Mouse (Mus musculus) kidney, adult 2 months (tissue): ENCODE data around the gene L3hypdh. TPM values are rescaled to one million over a fixed set of nuclear protein-coding genes. Genes with fewer than 3 reads are reported as not detected.

Source experiments
- DNase-seq: peaks from one replicate; pipeline ENCODE4 v3.0.0; 2021
- H3K27ac ChIP-seq: fragments of 200-500 bp; 2 replicates; pipeline ENCODE4 v1.5.1; 2012; ENCODE audit warnings: low read depth, low read length, control low read depth, inconsistent platforms; ENCODE audit not compliant: insufficient read depth
- H3K27me3 ChIP-seq: fragments of 200-500 bp; replicated peaks from 2 replicates; pipeline ENCODE4 v1.6.1; 2012; ENCODE audit warnings: mild to moderate bottlenecking, moderate library complexity, low read length, inconsistent platforms; ENCODE audit not compliant: control insufficient read depth, insufficient read depth
- H3K36me3 ChIP-seq: fragments of 200-500 bp; 2 replicates; pipeline ENCODE4 v1.6.1; 2012; ENCODE audit warnings: mild to moderate bottlenecking, moderate library complexity, low read length, inconsistent platforms; ENCODE audit not compliant: control insufficient read depth, insufficient read depth
- H3K4me1 ChIP-seq: fragments of 200-500 bp; 2 replicates; pipeline ENCODE4 v1.6.1; 2011; ENCODE audit warnings: low read length; ENCODE audit not compliant: control insufficient read depth, insufficient read depth
- H3K4me3 ChIP-seq: fragments of 200-500 bp; 2 replicates; pipeline ENCODE4 v1.5.1; 2011; ENCODE audit warnings: mild to moderate bottlenecking, low read depth, low read length, control low read depth; ENCODE audit not compliant: insufficient read depth
- CTCF ChIP-seq: fragments of 200-500 bp; conservative IDR thresholded peaks from 2 replicates; pipeline ENCODE4 v1.5.1; 2011; ENCODE audit warnings: low read depth, mild to moderate bottlenecking, control low read depth, low read length, moderate library complexity, mixed read lengths; ENCODE audit not compliant: insufficient read depth, insufficient read length
- POLR2A ChIP-seq: fragments of 200-500 bp; IDR thresholded peaks from one replicate; pipeline ENCODE4 v1.6.1; 2011; ENCODE audit warnings: low read depth, low read length, control low read depth
- WGBS: fragments of 180-500 bp; shearing (Covaris S2); methylation state at CpG from one replicate; pipeline ENCODE4 v1.1.7; 2018; 5-methylcytosine and 5-hydroxymethylcytosine counted together
- polyA plus RNA-seq: library from polyadenylated mRNA; depleted of rRNA; stranded (reverse); fragments of >200 nt; gene quantifications from 2 replicates; pipeline ENCODE4 v1.2.3, GENCODE M21; 2012; rRNA removed

L3hypdh gene
- polyA plus RNA-seq, 1 experiment, result 35.4 TPM

DNA sequence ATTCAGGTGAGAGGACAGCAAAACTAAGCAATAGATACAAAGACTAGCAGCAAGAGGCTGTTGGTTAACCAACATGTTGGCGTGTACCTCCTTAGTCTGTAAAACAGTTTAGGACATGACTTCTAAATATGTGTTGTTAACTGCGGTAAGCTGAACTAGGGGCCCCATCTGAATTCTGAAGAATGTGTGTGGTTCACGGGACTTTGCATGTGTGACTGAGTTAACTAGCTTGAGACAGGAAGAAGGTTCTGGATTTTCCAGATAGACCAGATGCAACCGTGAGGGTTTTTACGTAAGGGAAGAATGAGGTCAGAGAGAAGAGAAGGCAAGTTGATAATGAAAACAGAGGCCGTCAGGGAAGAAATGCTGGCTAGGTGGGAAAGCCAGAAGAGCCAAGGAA lies 48.2 kb downstream of the L3hypdh start:
- no peak overlapping the region for H3K4me3 ChIP-seq
- no peak overlapping the region for H3K27ac ChIP-seq
- no peaks in the 10 kb centered on the region for H3K4me1 ChIP-seq
- H3K36me3 ChIP-seq, result no peaks in the 10 kb centered on the region
- TF ChIP-seq POLR2A (no peak), CTCF (no peak)
- no peak for DNase-seq
- no peaks in the 10 kb centered on the region for H3K27me3 ChIP-seq
- 76% methylated on average over 6 of the region's 6 CpGs for WGBS

DNA sequence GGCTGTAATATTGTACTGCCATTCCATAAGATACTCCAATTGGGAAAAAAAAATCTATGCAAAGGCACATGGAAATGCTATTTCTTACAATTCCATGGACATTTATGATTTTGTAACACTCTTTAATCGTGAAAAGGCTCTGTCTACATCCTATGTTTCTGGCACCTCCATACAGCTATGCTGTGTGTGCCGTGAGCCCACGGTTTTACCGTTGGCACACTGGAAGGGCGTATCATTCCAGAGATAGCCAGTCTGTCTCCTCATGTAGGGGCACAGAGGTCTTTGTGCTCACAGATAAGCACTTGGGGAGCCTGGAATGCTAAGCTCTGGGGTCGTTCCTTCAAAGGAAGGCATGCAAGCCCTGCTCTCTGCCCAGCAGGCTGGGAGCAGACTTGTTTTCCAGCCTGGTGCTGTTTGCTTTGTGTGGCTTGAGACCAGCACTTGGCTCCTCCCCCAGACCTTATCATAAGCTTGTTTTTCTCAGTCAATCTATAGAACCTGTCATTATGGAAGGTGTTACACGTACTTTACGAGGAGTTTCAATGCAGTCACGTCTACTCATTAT lies 49.1 kb downstream of the L3hypdh start:
- no peak overlapping the region for H3K4me3 ChIP-seq
- TF ChIP-seq POLR2A (no peak), CTCF (no peak)
- no peaks in the 10 kb centered on the region for H3K36me3 ChIP-seq
- H3K4me1 ChIP-seq, result no peaks in the 10 kb centered on the region
- no peak overlapping the region for H3K27ac ChIP-seq
- WGBS, result 89% methylated on average over 9 of the region's 9 CpGs
- no peak for DNase-seq
- H3K27me3 ChIP-seq, result no peaks in the 10 kb centered on the region

DNA sequence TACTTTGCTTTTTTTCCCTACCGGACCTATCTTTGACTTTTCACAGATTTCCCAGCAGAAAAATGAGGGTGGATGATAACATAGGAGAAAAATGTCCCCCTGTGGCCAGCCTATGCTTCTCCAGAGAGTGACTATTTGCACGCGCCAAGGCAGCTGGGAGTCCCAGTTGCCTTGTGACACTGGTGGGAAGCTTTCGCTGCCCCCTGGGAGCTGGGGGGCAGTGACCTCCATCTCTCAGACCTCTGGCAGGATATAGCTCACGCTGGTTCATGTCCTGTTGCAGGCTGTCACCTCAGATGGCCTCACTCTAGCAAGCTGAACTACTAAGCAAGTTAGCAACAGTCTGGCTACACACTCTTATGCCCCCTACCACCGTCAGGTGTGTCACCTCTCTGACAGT lies 53.4 kb downstream of the L3hypdh start:
- H3K36me3 ChIP-seq, result no peaks in the 10 kb centered on the region
- H3K27me3 ChIP-seq, result no peaks in the 10 kb centered on the region
- peak; percentile 69 for DNase-seq
- H3K4me3 ChIP-seq, result no peak overlapping the region
- H3K27ac ChIP-seq, result no peak overlapping the region
- no peaks in the 10 kb centered on the region for H3K4me1 ChIP-seq
- TF ChIP-seq POLR2A (no peak), CTCF (no peak)
- 68% methylated on average over 6 of the region's 6 CpGs for WGBS

DNA sequence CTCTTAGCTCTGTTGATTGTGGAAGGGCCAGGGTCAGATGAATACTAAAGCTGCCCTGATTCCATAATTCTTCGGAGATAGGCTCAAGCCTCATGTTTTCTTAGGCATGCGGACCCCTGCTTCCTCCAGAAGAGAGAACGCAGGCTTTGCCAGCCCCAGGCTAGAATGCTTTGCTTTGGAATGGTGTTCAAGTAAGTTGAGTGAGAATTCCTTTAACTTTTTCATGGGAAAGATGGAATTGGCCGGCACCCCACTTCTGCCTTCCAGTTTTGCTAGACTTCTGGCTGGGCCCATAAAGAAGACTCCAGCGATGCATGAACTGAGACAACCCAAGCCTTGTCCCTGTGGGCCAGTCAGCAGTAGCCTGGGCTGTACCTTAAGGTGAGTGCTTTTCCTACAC lies 54.1 kb downstream of the L3hypdh start:
- H3K4me3 ChIP-seq, result no peak overlapping the region
- H3K4me1 ChIP-seq, result no peaks in the 10 kb centered on the region
- no peak for DNase-seq
- H3K27me3 ChIP-seq, result no peaks in the 10 kb centered on the region
- no peaks in the 10 kb centered on the region for H3K36me3 ChIP-seq
- H3K27ac ChIP-seq, result peak overlapping the region; percentile 43
- WGBS, result 66% methylated on average over 5 of the region's 5 CpGs
- TF ChIP-seq CTCF (no peak), POLR2A (no peak)

DNA sequence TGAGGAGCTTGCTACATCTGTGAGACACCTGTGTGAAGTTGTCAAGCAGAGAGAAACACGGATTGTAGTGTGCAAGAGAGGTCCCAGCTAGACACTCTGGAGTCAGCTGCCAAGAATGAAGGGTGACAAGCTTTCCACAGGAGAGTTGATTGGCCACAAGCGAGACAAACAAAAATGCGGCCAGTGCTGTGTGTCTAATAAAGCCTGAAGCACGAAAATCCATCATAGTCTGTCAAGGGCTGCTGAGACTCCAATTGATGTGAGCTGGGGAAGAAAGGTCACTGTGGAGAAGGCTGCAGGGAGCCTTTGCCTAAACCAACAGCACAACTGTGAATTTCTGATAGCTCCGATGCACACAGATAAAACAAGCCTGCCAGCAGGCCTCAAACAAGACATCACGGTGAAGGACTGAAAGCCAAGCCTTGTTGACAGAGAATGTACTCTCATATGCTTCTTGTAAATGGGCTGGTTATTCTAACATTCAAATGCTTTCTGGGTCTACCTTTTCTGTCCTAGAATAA lies 59.9 kb downstream of the L3hypdh start:
- Histone ChIP-seq H3K4me3 (no peak overlapping the region), H3K27ac (no peak overlapping the region), H3K36me3 (no peaks in the 10 kb centered on the region), H3K4me1 (no peaks in the 10 kb centered on the region), H3K27me3 (no peaks in the 10 kb centered on the region)
- 71% methylated on average over 6 of the region's 6 CpGs for WGBS
- TF ChIP-seq POLR2A (no peak), CTCF (no peak)
- no peak for DNase-seq

DNA sequence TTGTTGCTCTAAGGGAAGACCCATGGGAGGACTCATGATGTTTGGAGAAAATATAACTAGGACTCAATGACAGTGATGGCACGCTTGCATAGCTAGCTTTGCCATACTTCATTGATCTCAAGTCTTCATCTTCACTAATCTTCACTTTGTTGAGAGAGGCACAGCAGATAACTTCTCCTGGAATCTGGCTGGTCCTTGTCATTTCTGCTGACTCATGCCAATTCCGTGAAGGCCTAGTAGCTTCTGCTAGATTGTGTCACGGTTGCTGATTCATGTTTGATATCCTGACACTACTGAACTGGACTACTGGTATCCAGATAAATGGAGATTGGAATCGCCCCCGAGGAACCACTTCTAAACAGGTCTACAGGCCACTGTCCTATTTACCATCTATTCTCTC lies 61.7 kb downstream of the L3hypdh start:
- TF ChIP-seq POLR2A (no peak), CTCF (no peak)
- Histone ChIP-seq H3K27me3 (no peaks in the 10 kb centered on the region), H3K27ac (no peak overlapping the region), H3K4me3 (no peak overlapping the region), H3K4me1 (no peaks in the 10 kb centered on the region), H3K36me3 (no peaks in the 10 kb centered on the region)
- no peak for DNase-seq
- WGBS, result 96% methylated on average over 5 of the region's 5 CpGs

Other genes starting within 250 kb of the L3hypdh start
- 3.0 and 5.5 TPM in 2 replicates for gene Gpr135, start 14.3 kb downstream of the L3hypdh start, polyA plus RNA-seq
- 104 and 114 TPM in 2 replicates for gene Jkamp, start 150 bp upstream of the L3hypdh start, polyA plus RNA-seq
- gene Ccdc175, start 99.6 kb upstream of the L3hypdh start, polyA plus RNA-seq, result not detected in 2 replicates